Mouse (Mus musculus) forebrain, embryonic 13.5 days (tissue): Measurements from ENCODE around the gene Tmem242. TPM values are rescaled to one million over a fixed set of nuclear protein-coding genes. Genes with fewer than 3 reads are reported as not detected.
A peak's percentile ranks its signal among the peaks of the same experiment; 100 is the strongest.

Source experiments
- ATAC-seq: fragments of 200-750 bp; cut with Nextera tagmentation; 2 replicates; pipeline ENCODE4 v1.8.0; 2017
- H3K27ac ChIP-seq: fragments of 300-500 bp; sonication (generic); 2 replicates; pipeline ENCODE4 v1.5.1; 2015; ENCODE audit warnings: inconsistent platforms, mild to moderate bottlenecking, moderate library complexity
- H3K27me3 ChIP-seq: fragments of 300-500 bp; sonication (generic); 2 replicates; pipeline ENCODE4 v1.6.1; 2015; ENCODE audit warnings: mild to moderate bottlenecking, inconsistent platforms
- H3K36me3 ChIP-seq: fragments of 300-500 bp; sonication (generic); 2 replicates; pipeline ENCODE4 v1.6.1; 2015; ENCODE audit warnings: mild to moderate bottlenecking, inconsistent platforms; ENCODE audit not compliant: poor library complexity, severe bottlenecking
- H3K4me1 ChIP-seq: fragments of 300-500 bp; sonication (generic); 2 replicates; pipeline ENCODE4 v1.6.1; 2015; ENCODE audit warnings: inconsistent platforms
- H3K4me2 ChIP-seq: fragments of 300-500 bp; sonication (generic); 2 replicates; pipeline ENCODE4 v1.6.1; 2015; ENCODE audit warnings: inconsistent platforms, mild to moderate bottlenecking, moderate library complexity
- H3K4me3 ChIP-seq: fragments of 300-500 bp; sonication (generic); 2 replicates; pipeline ENCODE4 v1.5.1; 2015; ENCODE audit warnings: mild to moderate bottlenecking, inconsistent platforms
- H3K9ac ChIP-seq: fragments of 300-500 bp; sonication (generic); 2 replicates; pipeline ENCODE4 v1.6.1; 2015; ENCODE audit warnings: mild to moderate bottlenecking, inconsistent platforms
- H3K9me3 ChIP-seq: fragments of 300-500 bp; sonication (generic); replicated peaks from 2 replicates; pipeline ENCODE4 v1.6.1; 2016; ENCODE audit warnings: inconsistent platforms
- WGBS: fragments of 180-500 bp; shearing (Covaris S2); methylation state at CpG from one replicate; pipeline ENCODE4 v1.1.7; 2015; 5-methylcytosine and 5-hydroxymethylcytosine counted together
- polyA plus RNA-seq: library from polyadenylated mRNA; unstranded; fragments of >200 nt; fragmentation: Nextera tagmentation; extraction: Ambion mirVana; gene quantifications from 2 replicates; pipeline ENCODE4 v1.2.1, GENCODE M21; 2015

The Tmem242 gene
- 112 and 114 TPM in 2 replicates for polyA plus RNA-seq

- peak within 1 kb of the TSS; percentile 66 for H3K4me3 ChIP-seq
- peak within 1 kb of the TSS; percentile 85 for H3K4me2 ChIP-seq
- ATAC-seq: peak; percentile 90
- H3K27ac ChIP-seq: peak within 1 kb of the TSS; percentile 59
- no peaks in the 10 kb centered on the region for H3K27me3 ChIP-seq
- H3K4me1 ChIP-seq: peaks cover 24% of the 10 kb centered on the region
- peak within 1 kb of the TSS; percentile 76 for H3K9ac ChIP-seq
- WGBS: under 1% methylated on average over 27 of the region's 27 CpGs
- H3K9me3 ChIP-seq: no peaks in the 10 kb centered on the region
- H3K36me3 ChIP-seq: no peaks in the 10 kb centered on the region
Observed at GRCm38 (mm10) chr17:5440159-5440971, at the start of gene Tmem242. Gene Tmem242 (minus strand): TSS chr17:5440259.

DNA sequence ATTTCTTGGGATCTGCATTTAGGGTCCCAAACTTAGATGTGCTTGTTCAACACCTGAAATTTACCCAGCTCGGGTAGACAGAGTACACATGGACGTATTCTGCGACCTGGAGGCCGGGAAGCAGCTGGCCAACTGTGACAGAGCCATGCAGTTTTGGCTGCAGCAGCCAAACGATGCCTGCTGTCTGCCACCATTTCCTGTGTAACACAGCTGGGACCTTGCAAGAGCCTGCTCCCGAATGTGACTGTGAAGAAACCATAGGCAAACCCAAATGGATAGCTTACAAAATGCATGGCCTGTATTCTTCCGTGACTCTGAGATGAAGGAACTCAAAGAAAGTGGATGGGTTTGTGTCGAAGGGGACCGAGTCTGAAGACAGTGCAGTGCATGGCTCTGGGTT, 48.1 kb upstream of the Tmem242 start:
- H3K27ac ChIP-seq: no peak overlapping the region
- H3K4me2 ChIP-seq: no peak overlapping the region
- H3K36me3 ChIP-seq: no peaks in the 10 kb centered on the region
- 0 out of 2 replicates have a peak, but pooled peaks cover 6% of the 10 kb centered on the region for H3K4me1 ChIP-seq
- ATAC-seq: no peak
- 72% methylated on average over 9 of the region's 9 CpGs for WGBS
- no peak overlapping the region for H3K9ac ChIP-seq
- H3K4me3 ChIP-seq: no peak overlapping the region
- no peaks in the 10 kb centered on the region for H3K9me3 ChIP-seq
- 0 out of 2 replicates have a peak, but pooled peaks cover 2% of the 10 kb centered on the region for H3K27me3 ChIP-seq

DNA sequence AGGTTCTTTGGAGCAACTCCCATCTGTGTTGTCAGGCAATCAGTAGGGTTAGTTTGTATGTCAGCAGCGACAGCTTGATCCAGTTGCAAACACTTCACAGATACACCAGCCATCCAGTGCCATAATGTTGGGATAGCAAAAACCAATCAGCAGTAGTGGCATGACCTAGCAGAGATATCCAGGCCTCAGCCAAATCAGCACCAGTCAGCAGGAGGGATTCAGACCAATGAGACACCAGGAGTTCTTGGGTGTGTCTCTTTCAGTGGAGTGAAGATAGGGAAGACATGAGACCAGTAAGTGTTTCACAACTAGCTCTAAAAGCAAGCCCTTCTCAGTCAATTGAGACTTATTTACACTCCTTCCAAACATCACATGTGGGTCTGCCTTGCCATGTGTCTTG, 44.6 kb upstream of the Tmem242 start:
- WGBS: 97% methylated on average over 1 of the region's 1 CpGs
- Histone ChIP-seq H3K4me3 (no peak overlapping the region), H3K4me2 (no peak overlapping the region), H3K27ac (no peak overlapping the region), H3K9me3 (no peaks in the 10 kb centered on the region), H3K4me1 (no peaks in the 10 kb centered on the region), H3K9ac (no peak overlapping the region), H3K27me3 (0 out of 2 replicates have a peak, but pooled peaks cover 2% of the 10 kb centered on the region), H3K36me3 (no peaks in the 10 kb centered on the region)
- ATAC-seq: no peak

GRCm38 (mm10) chr17:5483456-5483855, 43.4 kb upstream of the Tmem242 start:
- no peak overlapping the region for H3K4me3 ChIP-seq
- H3K36me3 ChIP-seq: no peaks in the 10 kb centered on the region
- no peak overlapping the region for H3K4me2 ChIP-seq
- no peaks in the 10 kb centered on the region for H3K9me3 ChIP-seq
- no peaks in the 10 kb centered on the region for H3K27me3 ChIP-seq
- 79% methylated on average over 4 of the region's 4 CpGs for WGBS
- H3K9ac ChIP-seq: no peak overlapping the region
- no peak overlapping the region for H3K27ac ChIP-seq
- ATAC-seq: no peak
- no peaks in the 10 kb centered on the region for H3K4me1 ChIP-seq

DNA sequence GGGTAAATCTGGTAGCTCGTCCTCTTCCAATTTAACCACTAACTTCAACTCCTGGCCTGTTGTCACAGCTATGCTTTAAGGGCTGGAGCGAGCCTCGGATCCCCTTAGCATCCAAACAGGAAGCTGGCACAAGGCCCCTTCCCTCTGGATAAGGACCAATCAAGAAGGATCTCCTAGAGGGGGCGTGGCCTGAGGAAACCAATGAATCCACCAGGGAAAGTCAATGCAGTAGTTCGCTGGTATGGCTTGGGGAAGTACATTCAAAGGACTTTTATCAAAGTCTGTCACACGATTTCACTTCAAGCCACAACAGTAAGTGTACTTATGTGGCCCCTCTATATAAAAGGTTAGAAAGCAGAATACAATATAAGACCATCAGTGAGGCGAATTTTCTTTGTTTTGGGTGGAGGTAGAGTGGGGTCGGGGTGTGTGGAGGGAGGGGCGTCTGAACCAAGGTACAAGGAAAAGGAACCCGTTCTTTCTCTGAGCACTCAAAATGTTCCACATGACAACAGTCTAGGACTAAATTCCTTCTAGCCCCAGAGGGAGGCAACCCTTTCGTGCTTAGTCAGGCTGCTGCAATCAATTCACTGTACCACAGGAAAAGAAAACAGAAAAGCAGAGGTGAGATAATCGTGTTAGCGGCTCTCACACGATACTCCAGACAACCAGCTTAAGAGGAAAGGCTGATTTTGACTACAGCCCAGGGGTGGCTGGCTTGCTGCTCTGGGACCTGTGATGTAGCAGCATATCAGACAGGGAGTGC, 36.1 kb upstream of the Tmem242 start:
- Histone ChIP-seq H3K4me2 (no peak overlapping the region), H3K36me3 (no peaks in the 10 kb centered on the region), H3K4me1 (no peaks in the 10 kb centered on the region), H3K27me3 (no peaks in the 10 kb centered on the region), H3K27ac (no peak overlapping the region), H3K9ac (no peak overlapping the region), H3K4me3 (no peak overlapping the region), H3K9me3 (no peaks in the 10 kb centered on the region)
- WGBS: 59% methylated on average over 14 of the region's 14 CpGs
- no peak for ATAC-seq

- no peak for ATAC-seq
- H3K9ac ChIP-seq: no peak overlapping the region
- no peaks in the 10 kb centered on the region for H3K36me3 ChIP-seq
- no peaks in the 10 kb centered on the region for H3K9me3 ChIP-seq
- H3K27ac ChIP-seq: no peak overlapping the region
- H3K27me3 ChIP-seq: no peaks in the 10 kb centered on the region
- H3K4me2 ChIP-seq: no peak overlapping the region
- no peaks in the 10 kb centered on the region for H3K4me1 ChIP-seq
- WGBS: 44% methylated on average over 3 of the region's 3 CpGs
- no peak overlapping the region for H3K4me3 ChIP-seq
Observed at GRCm38 (mm10) chr17:5472268-5472667, 32.2 kb upstream of the Tmem242 start.

DNA sequence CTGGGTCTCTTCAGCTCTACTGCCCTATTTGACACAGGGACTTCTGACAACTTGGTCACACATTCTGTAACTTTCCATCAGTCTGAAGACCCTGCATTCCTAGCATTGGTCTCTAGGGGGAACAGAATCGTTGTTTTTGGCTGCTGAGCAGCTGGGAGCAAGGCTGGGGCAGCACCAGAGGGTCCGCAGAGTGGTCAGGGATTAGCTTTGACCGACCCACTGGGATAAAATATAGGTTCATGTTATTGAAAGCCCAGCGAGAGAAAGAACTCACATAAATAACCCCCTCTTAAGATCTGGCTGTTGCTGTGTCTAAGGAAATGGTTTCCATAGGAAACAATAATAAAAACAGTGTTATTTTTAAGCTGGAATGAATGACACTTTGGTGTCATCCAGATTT, 27.1 kb upstream of the Tmem242 start:
- H3K9me3 ChIP-seq: no peaks in the 10 kb centered on the region
- no peak overlapping the region for H3K4me3 ChIP-seq
- no peaks in the 10 kb centered on the region for H3K36me3 ChIP-seq
- no peak overlapping the region for H3K9ac ChIP-seq
- WGBS: 51% methylated on average over 4 of the region's 4 CpGs
- no peaks in the 10 kb centered on the region for H3K27me3 ChIP-seq
- H3K4me2 ChIP-seq: no peak overlapping the region
- no peak for ATAC-seq
- H3K4me1 ChIP-seq: no peaks in the 10 kb centered on the region
- no peak overlapping the region for H3K27ac ChIP-seq

GRCm38 (mm10) chr17:5466736-5467135, 26.7 kb upstream of the Tmem242 start:
- no peaks in the 10 kb centered on the region for H3K9me3 ChIP-seq
- H3K27ac ChIP-seq: no peak overlapping the region
- H3K27me3 ChIP-seq: no peaks in the 10 kb centered on the region
- no peaks in the 10 kb centered on the region for H3K36me3 ChIP-seq
- H3K4me2 ChIP-seq: no peak overlapping the region
- H3K4me1 ChIP-seq: no peaks in the 10 kb centered on the region
- ATAC-seq: no peak
- H3K9ac ChIP-seq: no peak overlapping the region
- H3K4me3 ChIP-seq: no peak overlapping the region
- WGBS: 86% methylated on average over 8 of the region's 8 CpGs

- Histone ChIP-seq H3K9ac (no peak overlapping the region), H3K36me3 (no peaks in the 10 kb centered on the region), H3K9me3 (no peaks in the 10 kb centered on the region), H3K27ac (no peak overlapping the region), H3K4me2 (no peak overlapping the region), H3K27me3 (no peaks in the 10 kb centered on the region), H3K4me1 (no peaks in the 10 kb centered on the region), H3K4me3 (no peak overlapping the region)
- no peak for ATAC-seq
- WGBS: 88% methylated on average over 2 of the region's 2 CpGs
Observed at GRCm38 (mm10) chr17:5463912-5464311, 23.9 kb upstream of the Tmem242 start.

DNA sequence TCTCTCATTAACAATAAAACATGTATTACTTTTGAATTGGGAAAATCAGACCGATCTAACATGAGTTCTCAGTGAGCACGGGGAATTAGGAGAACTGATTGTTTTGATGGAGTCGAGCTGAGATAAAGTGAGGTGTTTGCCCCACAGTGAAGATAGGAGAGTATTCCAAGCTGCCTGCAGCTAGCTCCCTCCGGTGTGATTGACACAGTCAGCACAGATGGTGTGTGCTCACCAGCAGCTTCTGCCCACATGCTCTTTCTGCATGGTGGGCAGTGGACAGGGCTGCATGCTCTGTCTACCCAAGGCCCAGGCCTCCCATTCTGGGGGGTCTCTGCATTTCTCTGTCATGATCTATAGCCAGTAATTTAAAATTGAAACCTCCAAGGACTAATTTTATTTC, 13.6 kb upstream of the Tmem242 start:
- no peaks in the 10 kb centered on the region for H3K4me1 ChIP-seq
- H3K9ac ChIP-seq: 0 out of 2 replicates have a peak overlapping the region, but pooled peaks have one; percentile 16
- no peaks in the 10 kb centered on the region for H3K9me3 ChIP-seq
- ATAC-seq: no peak
- H3K4me3 ChIP-seq: no peak overlapping the region
- no peak overlapping the region for H3K4me2 ChIP-seq
- no peaks in the 10 kb centered on the region for H3K36me3 ChIP-seq
- 84% methylated on average over 4 of the region's 4 CpGs for WGBS
- no peaks in the 10 kb centered on the region for H3K27me3 ChIP-seq
- no peak overlapping the region for H3K27ac ChIP-seq

DNA sequence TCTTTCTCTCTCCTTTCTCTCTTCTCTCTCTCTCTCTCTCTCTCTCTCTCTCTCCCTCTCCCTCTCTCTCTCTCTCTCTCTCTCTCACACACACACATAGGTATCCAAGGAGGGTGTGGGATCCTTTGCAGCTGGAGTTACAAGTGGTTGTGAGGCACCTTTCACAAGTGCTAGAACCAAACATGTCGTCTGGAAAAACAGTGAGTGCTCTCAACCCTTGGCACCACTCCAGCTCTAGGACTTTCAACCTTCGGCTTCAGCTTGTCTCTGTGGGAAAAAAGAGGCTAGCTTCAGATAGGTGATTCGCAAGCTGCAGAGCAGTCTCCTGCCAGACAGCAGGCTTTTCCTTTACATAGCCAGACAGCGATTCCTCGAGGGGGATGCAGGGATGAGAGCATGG, 3.7 kb upstream of the Tmem242 start:
- no peak overlapping the region for H3K4me3 ChIP-seq

GRCm38 (mm10) chr17:5443260-5443659, 3.2 kb upstream of the Tmem242 start:
- H3K4me1 ChIP-seq: peaks cover 17% of the 10 kb centered on the region
- no peak overlapping the region for H3K9ac ChIP-seq
- H3K27ac ChIP-seq: no peak overlapping the region
- no peak overlapping the region for H3K4me3 ChIP-seq
- H3K27me3 ChIP-seq: peaks cover 6% of the 10 kb centered on the region; the same call in 1 of the 2 replicates
- no peaks in the 10 kb centered on the region for H3K9me3 ChIP-seq
- no peak for ATAC-seq
- no peak overlapping the region for H3K4me2 ChIP-seq
- H3K36me3 ChIP-seq: no peaks in the 10 kb centered on the region
- WGBS: 71% methylated on average over 3 of the region's 3 CpGs

More for the DNA sequence above, 3.7 kb upstream of the Tmem242 start:
- WGBS: 53% methylated on average over 5 of the region's 5 CpGs
- Histone ChIP-seq H3K9me3 (no peaks in the 10 kb centered on the region), H3K4me1 (peaks cover 14% of the 10 kb centered on the region), H3K36me3 (no peaks in the 10 kb centered on the region), H3K4me2 (no peak overlapping the region), H3K27me3 (peaks cover 8% of the 10 kb centered on the region; the same call in 1 of the 2 replicates), H3K27ac (no peak overlapping the region), H3K9ac (no peak overlapping the region)
- no peak for ATAC-seq
